Mouse (Mus musculus) embryonic facial prominence, embryonic 13.5 days (tissue): ENCODE measurements around the gene Sft2d1. TPM values are rescaled to one million over a fixed set of nuclear protein-coding genes. Genes with fewer than 3 reads are reported as not detected.

Experiments used
- ATAC-seq: fragments of 200-750 bp; cut with Nextera tagmentation; 2 replicates; pipeline ENCODE4 v1.8.0; 2017; ENCODE audit warnings: low read depth; ENCODE audit not compliant: insufficient number of reproducible peaks, insufficient read depth, low FRiP score, low TSS enrichment
- H3K27ac ChIP-seq: fragments of 300-500 bp; sonication (generic); 2 replicates; pipeline ENCODE4 v1.5.1; 2015; ENCODE audit warnings: moderate library complexity, mild to moderate bottlenecking, inconsistent platforms
- H3K27me3 ChIP-seq: fragments of 300-500 bp; sonication (generic); 2 replicates; pipeline ENCODE4 v1.6.1; 2015; ENCODE audit warnings: mild to moderate bottlenecking, inconsistent platforms
- H3K36me3 ChIP-seq: fragments of 300-500 bp; sonication (generic); 2 replicates; pipeline ENCODE4 v1.6.1; 2015; ENCODE audit warnings: mild to moderate bottlenecking, inconsistent platforms
- H3K4me1 ChIP-seq: fragments of 300-500 bp; sonication (generic); 2 replicates; pipeline ENCODE4 v1.6.1; 2015; ENCODE audit warnings: inconsistent platforms
- H3K4me2 ChIP-seq: fragments of 300-500 bp; sonication (generic); 2 replicates; pipeline ENCODE4 v1.6.1; 2015; ENCODE audit warnings: moderate library complexity, mild to moderate bottlenecking, inconsistent platforms
- H3K4me3 ChIP-seq: fragments of 300-500 bp; sonication (generic); 2 replicates; pipeline ENCODE4 v1.5.1; 2015; ENCODE audit warnings: mild to moderate bottlenecking, inconsistent platforms
- H3K9ac ChIP-seq: fragments of 300-500 bp; sonication (generic); 2 replicates; pipeline ENCODE4 v1.6.1; 2015; ENCODE audit warnings: mild to moderate bottlenecking, inconsistent platforms
- H3K9me3 ChIP-seq: fragments of 300-500 bp; sonication (generic); 2 replicates; pipeline ENCODE4 v1.6.1; 2016; ENCODE audit warnings: inconsistent platforms
- WGBS: fragments of 180-500 bp; shearing (Covaris S2); methylation state at CpG from one replicate; pipeline ENCODE4 v1.1.7; 2015; ENCODE audit warnings: mixed read lengths; 5-methylcytosine and 5-hydroxymethylcytosine counted together
- polyA plus RNA-seq: library from polyadenylated mRNA; unstranded; fragments of >200 nt; fragmentation: Nextera tagmentation; extraction: Ambion mirVana; gene quantifications from 2 replicates; pipeline ENCODE4 v1.2.1, GENCODE M21; 2015

Sft2d1 gene
- polyA plus RNA-seq, 1 experiment from 2014 or later, result 67.8 TPM

- no peaks in the 10 kb centered on the region for H3K9me3 ChIP-seq
- no peak for ATAC-seq
- peaks cover 52% of the 10 kb centered on the region for H3K4me1 ChIP-seq
- no peak overlapping the region for H3K9ac ChIP-seq
- H3K27ac ChIP-seq, result no peak overlapping the region
- no peak overlapping the region for H3K4me3 ChIP-seq
- H3K36me3 ChIP-seq, result no peaks in the 10 kb centered on the region
- H3K27me3 ChIP-seq, result no peaks in the 10 kb centered on the region
- no peak overlapping the region for H3K4me2 ChIP-seq
- 60% methylated on average over 2 of the region's 2 CpGs for WGBS
Observed at GRCm38 (mm10) chr17:8369171-8369570, 58.3 kb downstream of the Sft2d1 start.

- Histone ChIP-seq H3K27me3 (no peaks in the 10 kb centered on the region), H3K4me2 (no peak overlapping the region)
Observed at GRCm38 (mm10) chr17:8370634-8371229, 59.8 kb downstream of the Sft2d1 start.

GRCm38 (mm10) chr17:8371834-8372233, 60.9 kb downstream of the Sft2d1 start:
- Histone ChIP-seq H3K9ac (peak overlapping the region; percentile 64), H3K9me3 (no peaks in the 10 kb centered on the region), H3K27me3 (no peaks in the 10 kb centered on the region), H3K4me2 (peak overlapping the region; percentile 64), H3K36me3 (no peaks in the 10 kb centered on the region), H3K4me1 (peaks cover 47% of the 10 kb centered on the region), H3K27ac (peak overlapping the region; percentile 95), H3K4me3 (peak overlapping the region; percentile 33)
- ATAC-seq, result peak; percentile 80
- 0% methylated on average over 7 of the region's 7 CpGs for WGBS

More at GRCm38 (mm10) chr17:8370634-8371229, 59.8 kb downstream of the Sft2d1 start:
- ATAC-seq, result no peak
- H3K9ac ChIP-seq, result 0 out of 2 replicates have a peak overlapping the region, but pooled peaks have one; percentile 49
- H3K9me3 ChIP-seq, result no peaks in the 10 kb centered on the region
- peak overlapping the region; percentile 17; the same call in 1 of the 2 replicates for H3K27ac ChIP-seq
- WGBS, result 25% methylated on average over 13 of the region's 13 CpGs
- no peaks in the 10 kb centered on the region for H3K36me3 ChIP-seq
- peaks cover 52% of the 10 kb centered on the region for H3K4me1 ChIP-seq
- no peak overlapping the region for H3K4me3 ChIP-seq

GRCm38 (mm10) chr17:8372286-8373046, 61.6 kb downstream of the Sft2d1 start:
- Histone ChIP-seq H3K9ac (peak overlapping the region; percentile 64), H3K27ac (peak overlapping the region; percentile 95), H3K4me2 (peak overlapping the region; percentile 64), H3K4me1 (peaks cover 41% of the 10 kb centered on the region), H3K4me3 (peak overlapping the region; percentile 33), H3K36me3 (no peaks in the 10 kb centered on the region), H3K9me3 (no peaks in the 10 kb centered on the region), H3K27me3 (no peaks in the 10 kb centered on the region)
- 1% methylated on average over 18 of the region's 18 CpGs for WGBS
- no peak for ATAC-seq

Other genes starting within 250 kb of the Sft2d1 start
- 0.21 and 0.27 TPM in 2 replicates for gene Gm49673, start 163.3 kb upstream of the Sft2d1 start, polyA plus RNA-seq
- gene Rnaset2a, start 163.0 kb upstream of the Sft2d1 start, polyA plus RNA-seq, result 21.9 and 24.8 TPM in 2 replicates
- gene Fgfr1op, start 145.6 kb upstream of the Sft2d1 start, polyA plus RNA-seq, result 35.0 and 35.7 TPM in 2 replicates
- not detected in 2 replicates for gene Ccr6, start 75.1 kb upstream of the Sft2d1 start, polyA plus RNA-seq
- 150 and 154 TPM in 2 replicates for gene Mpc1, start 28.2 kb upstream of the Sft2d1 start, polyA plus RNA-seq
- gene Prr18, start 26.4 kb downstream of the Sft2d1 start, polyA plus RNA-seq, result 0.45 and 0.52 TPM in 2 replicates
- gene T2, start 44.9 kb downstream of the Sft2d1 start, polyA plus RNA-seq, result 0.81 and 1.4 TPM in 2 replicates
- gene T, start 123.3 kb downstream of the Sft2d1 start, polyA plus RNA-seq, result 0.99 and 1.0 TPM in 2 replicates
- gene Pde10a, start 214.3 kb downstream of the Sft2d1 start, polyA plus RNA-seq, result 6.2 and 6.3 TPM in 2 replicates